ENCODE assay signal across 24 mouse cellular contexts in the genomic region with DNA sequence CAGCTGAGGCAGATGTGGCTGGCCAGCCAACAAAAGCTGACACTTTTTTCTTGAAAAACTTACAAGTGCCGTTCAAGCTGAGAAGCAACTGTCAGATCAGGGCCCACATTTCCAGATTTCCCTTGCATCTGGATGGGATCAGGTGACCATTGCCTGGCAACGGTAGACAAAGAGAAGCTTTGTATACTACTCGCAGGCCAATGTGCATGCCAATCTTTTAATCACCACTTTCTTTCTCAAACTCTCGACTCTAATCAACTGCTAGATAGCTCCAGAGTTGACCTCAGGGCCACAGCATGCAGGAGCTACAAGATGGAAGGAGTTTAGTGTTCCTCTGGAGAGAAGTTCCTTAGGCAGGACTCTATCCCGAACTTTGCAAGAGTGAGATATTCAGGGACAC. TPM values are rescaled to one million over a fixed set of nuclear protein-coding genes. Genes with fewer than 3 reads are reported as not detected.
DNase-seq lines count a peak whose midpoint lies in the region; ATAC-seq lines count a peak whose summit lies in the region.
"Had no signal": no experiment of that assay in that cellular context is flagged by ENCODE, and none has a peak within 500 bp of the region (broad histone marks: within the 10 kb centered on the region; RNA-seq: fewer than 3 reads in every experiment).

No protein-coding gene starts in this region.

- no peak overlapping the region for H3K4me2 ChIP-seq in lung, embryonic 15.5 days
- H3K4me2 ChIP-seq: embryonic facial prominence, embryonic 12.5 days; heart, embryonic 11.5 days; liver, embryonic 13.5 days had no signal

- DNase-seq in embryo, embryonic 10 days (ENCODE audit: low spot score) = peak; percentile 41
- no peak for DNase-seq in embryo, embryonic 9.5 days (ENCODE audit: extremely low spot score)
- no peak for DNase-seq in lung, postnatal 36 days
- peak; percentile 54 for DNase-seq in embryonic facial prominence, embryonic 10.5 days (ENCODE audit: low spot score)
- DNase-seq in limb, embryonic 10.5 days (ENCODE audit: low spot score) = peak; percentile 44
- DNase-seq in right cerebral cortex, postnatal 36 days (ENCODE audit: low spot score in 2 of 2) = no peak
- no peak for DNase-seq in c-Kit-positive CD71-positive TER-119-positive erythroid progenitor cells, embryonic 14.5 days (ENCODE audit: low spot score)
- DNase-seq: adrenal gland, postnatal 25 days; cerebellum, adult 11 months; cerebellum, postnatal 25 days; heart, adult 11 months; kidney, postnatal 25 days; layer of hippocampus, postnatal 36 days; liver, embryonic 13.5 days; lung, adult 2 months; right cerebral cortex, postnatal 25 days; thymus, postnatal 14 days had no signal

- H3K27me3 ChIP-seq in lung, embryonic 15.5 days = no peaks in the 10 kb centered on the region
- no peaks in the 10 kb centered on the region for H3K27me3 ChIP-seq in embryonic facial prominence, embryonic 10.5 days (replicated peaks; ENCODE audit: low read depth, poor library complexity, severe bottlenecking)
- no peaks in the 10 kb centered on the region for H3K27me3 ChIP-seq in limb, embryonic 10.5 days (ENCODE audit: low read depth, poor library complexity, severe bottlenecking)
- H3K27me3 ChIP-seq: embryonic facial prominence, embryonic 12.5 days had no signal

- no peaks in the 10 kb centered on the region for H3K36me3 ChIP-seq in lung, embryonic 15.5 days
- no peaks in the 10 kb centered on the region for H3K36me3 ChIP-seq in embryonic facial prominence, embryonic 10.5 days (replicated peaks)
- no peaks in the 10 kb centered on the region for H3K36me3 ChIP-seq in limb, embryonic 10.5 days
- H3K36me3 ChIP-seq: embryonic facial prominence, embryonic 12.5 days; liver, embryonic 13.5 days had no signal

- H3K4me1 ChIP-seq in lung, embryonic 15.5 days = peaks cover 3% of the 10 kb centered on the region; the same call in 1 of the 2 replicates
- H3K4me1 ChIP-seq in embryonic facial prominence, embryonic 10.5 days = peaks cover 16% of the 10 kb centered on the region
- H3K4me1 ChIP-seq in limb, embryonic 10.5 days = peaks cover 12% of the 10 kb centered on the region; the same call in 1 of the 2 replicates
- H3K4me1 ChIP-seq: embryonic facial prominence, embryonic 12.5 days; liver, embryonic 13.5 days had no signal

- H3K9ac ChIP-seq in lung, embryonic 15.5 days = no peak overlapping the region
- H3K9ac ChIP-seq: embryonic facial prominence, embryonic 12.5 days; liver, embryonic 13.5 days had no signal

- no peak; the same call in 1 of the 2 replicates for ATAC-seq in lung, embryonic 15.5 days (ENCODE audit: borderline replicate concordance, extremely low read depth, low FRiP score, low TSS enrichment)
- ATAC-seq: intestine, postnatal 0 days had no signal

- H3K27ac ChIP-seq in lung, embryonic 15.5 days = peak overlapping the region; percentile 70; the same call in 1 of the 2 replicates
- peak overlapping the region; percentile 48; the same call in 1 of the 2 replicates for H3K27ac ChIP-seq in embryonic facial prominence, embryonic 10.5 days (replicated peaks)
- peak overlapping the region; percentile 46; the same call in 1 of the 2 replicates for H3K27ac ChIP-seq in limb, embryonic 10.5 days
- H3K27ac ChIP-seq: embryonic facial prominence, embryonic 12.5 days; liver, embryonic 13.5 days; macrophage had no signal

- no peak overlapping the region for H3K4me3 ChIP-seq in lung, embryonic 15.5 days
- H3K4me3 ChIP-seq in embryonic facial prominence, embryonic 10.5 days = no peak overlapping the region
- H3K4me3 ChIP-seq in limb, embryonic 10.5 days = no peak overlapping the region
- H3K4me3 ChIP-seq: embryonic facial prominence, embryonic 12.5 days; erythroblast, embryonic 14.5 days; liver, embryonic 13.5 days had no signal

- WGBS in lung, embryonic 15.5 days = 41% methylated on average over 5 of the region's 5 CpGs
- 31% methylated on average over 5 of the region's 5 CpGs for WGBS in embryonic facial prominence, embryonic 10.5 days
- WGBS in limb, embryonic 10.5 days = 71% methylated on average over 5 of the region's 5 CpGs

- no peaks in the 10 kb centered on the region for H3K9me3 ChIP-seq in lung, embryonic 15.5 days
- H3K9me3 ChIP-seq in embryonic facial prominence, embryonic 10.5 days = no peaks in the 10 kb centered on the region; the same call in 1 of the 2 replicates
- no peaks in the 10 kb centered on the region for H3K9me3 ChIP-seq in limb, embryonic 10.5 days (replicated peaks)
- H3K9me3 ChIP-seq: embryonic facial prominence, embryonic 12.5 days; liver, embryonic 13.5 days had no signal

RNA-seq across cellular contexts. Expression of gene Kcnmb1, which starts 11.7 kb away (rescaled TPM):
- polyA plus RNA-seq in lung, embryonic 15.5 days (2015; fragmentation: Nextera tagmentation; extraction: Ambion mirVana) = 1.5 TPM in 2 replicates
- polyA plus RNA-seq in embryonic facial prominence, embryonic 10.5 days (2016; fragmentation: Nextera tagmentation; extraction: Ambion mirVana) = 0.09 and 0.13 TPM in 2 replicates
- polyA plus RNA-seq in limb, embryonic 10.5 days (2016; fragmentation: Nextera tagmentation; extraction: Ambion mirVana) = 0.10 TPM in 2 replicates
- polyA plus RNA-seq: erythroblast, embryonic 14.5 days; macrophage had no signal

RNA-seq across cellular contexts. Expression of gene Kcnip1, which starts 41.8 kb away (rescaled TPM):
- polyA plus RNA-seq in lung, embryonic 15.5 days (2015; fragmentation: Nextera tagmentation; extraction: Ambion mirVana) = 0.57 and 0.70 TPM in 2 replicates
- polyA plus RNA-seq in embryonic facial prominence, embryonic 10.5 days (2016; fragmentation: Nextera tagmentation; extraction: Ambion mirVana) = 1.5 and 2.0 TPM in 2 replicates
- 0.74 and 0.94 TPM in 2 replicates for polyA plus RNA-seq in limb, embryonic 10.5 days (2016; fragmentation: Nextera tagmentation; extraction: Ambion mirVana)
- polyA plus RNA-seq: erythroblast, embryonic 14.5 days; macrophage; spleen, adult 2 months had no signal

Comparison
In these comparisons a context has a peak if more than half of its experiments do, and no peak if none do; other contexts are left out.
1. DNase-seq: peak in embryo, embryonic 10 days (single experiment), embryonic facial prominence, embryonic 10.5 days (single experiment) and limb, embryonic 10.5 days (single experiment); none in embryo, embryonic 9.5 days (single experiment), lung, postnatal 36 days (single experiment), right cerebral cortex, postnatal 36 days (0 of 2) and c-Kit-positive CD71-positive TER-119-positive erythroid progenitor cells, embryonic 14.5 days (single experiment).
2. Peak in every context shown above with its lines, with median percentiles within 50 percentile points of each other: H3K27ac ChIP-seq.